Mouse (Mus musculus): ENCODE results near the gene Slc9a3r1.

DNA sequence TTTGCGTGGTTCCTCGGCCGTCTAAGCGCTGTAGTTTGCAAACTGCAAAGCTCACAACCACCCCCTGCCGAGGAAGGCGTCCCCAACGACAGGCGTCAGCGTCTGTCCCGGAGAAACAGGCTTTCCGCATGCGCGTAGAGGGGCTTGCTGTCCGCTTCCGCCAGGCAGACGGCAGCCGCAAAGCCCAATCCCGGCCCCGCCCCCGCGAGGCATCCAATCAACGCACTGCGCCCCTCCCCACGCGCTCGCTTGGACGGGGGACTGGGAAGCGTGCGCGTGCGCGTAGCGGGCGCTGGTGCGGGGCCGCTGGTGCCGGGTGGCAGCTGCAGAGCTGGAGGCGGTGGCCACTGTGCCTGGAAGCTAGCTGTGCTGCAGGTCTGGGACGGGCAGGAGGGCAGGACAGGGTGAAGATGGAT lies 24.1 kb downstream of the Slc9a3r1 start, which contains the start of gene Tmem104:
- TF ChIP-seq CTCF (IDR thresholded peaks at IDR 0.05; ENCODE audit: low read depth, low read length): 0 out of 2 replicates have a peak, but pooled peaks have one; percentile 23
- peak; percentile 62 for TF ChIP-seq POLR2A (IDR thresholded peaks at IDR 0.05; ENCODE audit: extremely low read depth, insufficient read depth, low read length)
